Mouse (Mus musculus): Measurements from ENCODE around the gene Hist1h2ak.
"Not testable (repeated sequence)": the region's sequence is repeated elsewhere in the genome, so short reads cannot be mapped to it uniquely, and the experiment has no call there.

Gene Hist1h2ak

GRCm38 (mm10) chr13:21721107-21721756, 32.4 kb downstream of the Hist1h2ak start:
- DNase-seq (ENCODE audit: low read depth, low spot score) = not testable (repeated sequence)

- no peak for DNase-seq (ENCODE audit: low read depth, low spot score)
Observed at GRCm38 (mm10) chr13:21718381-21719080, 35.1 kb downstream of the Hist1h2ak start.

DNA sequence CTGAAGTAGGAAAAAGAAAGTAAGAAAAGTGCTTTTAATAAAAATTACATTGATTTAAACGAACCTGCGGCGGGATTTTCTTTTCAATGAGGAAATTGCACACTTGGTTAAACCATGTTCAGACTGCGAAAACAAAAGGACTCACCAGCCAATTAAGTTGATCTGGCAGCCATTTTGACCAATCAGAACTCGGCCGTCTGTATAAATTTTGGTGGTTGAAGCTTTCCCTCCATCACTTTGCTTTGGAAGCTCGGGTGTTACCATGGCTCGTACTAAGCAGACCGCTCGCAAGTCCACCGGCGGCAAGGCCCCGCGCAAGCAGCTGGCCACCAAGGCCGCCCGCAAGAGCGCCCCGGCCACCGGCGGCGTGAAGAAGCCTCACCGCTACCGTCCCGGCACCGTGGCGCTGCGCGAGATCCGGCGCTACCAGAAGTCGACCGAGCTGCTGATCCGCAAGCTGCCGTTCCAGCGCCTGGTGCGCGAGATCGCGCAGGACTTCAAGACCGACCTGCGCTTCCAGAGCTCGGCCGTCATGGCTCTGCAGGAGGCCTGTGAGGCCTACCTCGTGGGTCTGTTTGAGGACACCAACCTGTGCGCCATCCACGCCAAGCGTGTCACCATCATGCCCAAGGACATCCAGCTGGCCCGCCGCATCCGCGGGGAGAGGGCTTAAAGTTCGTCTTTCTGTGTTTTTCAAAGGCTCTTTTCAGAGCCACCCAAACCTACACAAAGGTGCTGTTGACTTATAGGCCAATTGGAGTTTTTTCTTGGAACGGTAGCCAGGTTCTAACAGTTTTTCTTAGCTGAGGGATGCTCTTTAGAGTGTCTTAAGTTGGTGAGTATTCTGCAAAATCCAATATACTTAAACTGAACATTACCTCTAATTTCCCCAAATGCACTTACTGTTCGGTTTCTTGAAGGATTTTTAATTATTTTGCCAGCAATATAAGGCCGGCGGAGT, 36.0 kb downstream of the Hist1h2ak start, which contains the start of gene Hist1h3h:
TSS of gene Hist1h3h (plus strand) at position 263 of the 961 bp plus-strand sequence.
- DNase-seq (ENCODE audit: low read depth, low spot score) = peak; percentile 90

DNA sequence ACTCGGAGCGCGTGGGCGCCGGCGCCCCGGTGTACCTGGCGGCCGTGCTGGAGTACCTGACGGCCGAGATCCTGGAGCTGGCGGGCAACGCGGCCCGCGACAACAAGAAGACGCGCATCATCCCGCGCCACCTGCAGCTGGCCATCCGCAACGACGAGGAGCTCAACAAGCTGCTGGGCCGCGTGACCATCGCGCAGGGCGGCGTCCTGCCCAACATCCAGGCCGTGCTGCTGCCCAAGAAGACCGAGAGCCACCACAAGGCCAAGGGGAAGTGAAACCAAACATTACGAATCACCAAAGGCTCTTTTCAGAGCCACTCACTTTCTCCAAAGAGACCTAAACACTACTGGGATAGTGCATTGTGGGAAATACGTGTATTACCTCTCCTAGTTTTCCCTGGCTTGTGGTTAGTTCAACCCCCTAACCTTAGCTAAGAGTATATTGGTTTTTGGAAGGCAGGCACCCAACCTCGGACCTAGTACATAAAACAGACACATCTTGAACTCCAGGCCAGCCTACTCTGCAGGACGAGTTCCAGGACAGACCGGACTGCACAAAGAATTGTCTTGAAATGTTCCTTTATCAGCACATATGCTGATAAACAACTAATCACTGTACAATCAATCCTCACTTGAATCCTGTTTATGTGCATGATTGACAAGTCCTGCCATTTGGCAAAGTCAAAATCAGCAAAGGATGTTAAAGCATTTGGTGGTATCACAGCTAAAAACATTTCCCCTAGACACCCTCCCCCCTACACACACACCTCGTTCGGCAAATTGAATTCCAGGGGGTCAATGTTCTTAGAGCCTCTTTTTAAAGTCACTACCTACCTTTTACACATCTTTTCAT, 36.9 kb downstream of the Hist1h2ak start:
- DNase-seq (ENCODE audit: low read depth, low spot score) = not testable (repeated sequence)

- DNase-seq (ENCODE audit: low read depth, low spot score) = peak; percentile 94
Observed at GRCm38 (mm10) chr13:21715864-21716539, 37.6 kb downstream of the Hist1h2ak start, which contains the start of the genes Hist1h2bl and Hist1h2ai. Gene Hist1h2bl, minus strand, starts transcription at chr13:21716143. Gene Hist1h2ai, plus strand, starts transcription at chr13:21716422.

DNA sequence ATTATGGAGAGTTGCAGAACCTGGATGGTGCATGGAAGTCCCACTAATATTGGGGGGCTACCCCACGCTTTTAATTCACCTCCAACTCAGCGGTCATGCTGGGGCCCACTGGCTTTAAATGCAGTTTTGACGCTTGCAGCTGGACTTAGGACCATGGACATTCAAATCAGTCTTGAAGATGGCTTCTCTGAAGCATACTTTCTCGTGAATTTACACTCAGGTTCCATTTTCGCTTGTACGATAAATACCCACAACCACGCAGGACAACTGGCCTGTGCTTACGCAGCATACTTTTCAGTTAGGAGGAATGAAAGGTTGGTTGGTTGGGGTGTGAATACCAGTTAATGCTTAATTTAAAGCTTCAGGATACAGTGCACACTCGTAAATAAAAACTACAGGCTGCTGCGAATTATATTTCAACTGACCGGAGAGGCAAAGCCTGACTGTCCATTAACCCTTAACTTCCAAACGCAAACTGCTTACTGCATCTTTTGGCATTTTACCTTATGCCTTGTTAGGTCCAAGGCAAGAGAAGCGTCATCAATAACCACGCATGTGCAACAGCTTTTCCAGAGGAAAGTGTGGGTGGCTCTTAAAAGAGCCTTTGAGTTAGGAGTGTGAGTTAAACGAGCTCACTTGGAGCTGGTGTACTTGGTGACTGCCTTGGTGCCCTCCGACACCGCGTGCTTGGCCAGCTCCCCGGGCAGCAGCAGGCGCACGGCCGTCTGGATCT, 38.3 kb downstream of the Hist1h2ak start:
- no peak for DNase-seq (ENCODE audit: low read depth, low spot score)

- no peak for DNase-seq (ENCODE audit: low read depth, low spot score)
Observed at GRCm38 (mm10) chr13:21714725-21715124, 38.9 kb downstream of the Hist1h2ak start.

GRCm38 (mm10) chr13:21711698-21712097, 41.9 kb downstream of the Hist1h2ak start:
- DNase-seq (ENCODE audit: low read depth, low spot score) = no peak

- no peak for DNase-seq (ENCODE audit: low read depth, low spot score)
Observed at GRCm38 (mm10) chr13:21710821-21711525, 42.7 kb downstream of the Hist1h2ak start.

GRCm38 (mm10) chr13:21710031-21710711, 43.5 kb downstream of the Hist1h2ak start:
- DNase-seq (ENCODE audit: low read depth, low spot score) = no peak

DNA sequence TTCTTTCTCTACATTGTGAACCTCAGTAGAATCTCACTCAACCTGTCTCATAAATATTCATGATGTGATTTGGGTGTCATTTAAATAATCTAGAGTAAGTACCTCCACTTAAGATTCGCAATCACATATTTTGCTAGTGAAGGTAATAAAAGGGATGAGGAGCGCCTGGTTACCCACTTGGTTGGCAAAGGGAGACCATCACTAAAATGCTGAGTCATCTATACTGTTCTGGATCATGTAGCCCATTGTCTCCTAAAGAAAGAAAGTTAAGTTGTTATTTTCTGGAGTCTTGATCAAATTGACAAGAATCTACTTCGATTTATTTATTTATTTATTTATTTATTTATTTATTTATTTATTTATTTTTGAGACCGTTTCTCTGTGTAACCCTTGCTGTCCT, 47.0 kb downstream of the Hist1h2ak start:
- no peak for DNase-seq (ENCODE audit: low read depth, low spot score)

All from brain, embryonic 18.5 days (tissue).